Mouse (Mus musculus): ENCODE data around the gene Slc19a1. TPM values are rescaled to one million over a fixed set of nuclear protein-coding genes. Genes with fewer than 3 reads are reported as not detected.

Gene Slc19a1
- total and polyA plus RNA-seq, 3 experiments: 40.1 to 59.8 (median 50.2) TPM

DNA sequence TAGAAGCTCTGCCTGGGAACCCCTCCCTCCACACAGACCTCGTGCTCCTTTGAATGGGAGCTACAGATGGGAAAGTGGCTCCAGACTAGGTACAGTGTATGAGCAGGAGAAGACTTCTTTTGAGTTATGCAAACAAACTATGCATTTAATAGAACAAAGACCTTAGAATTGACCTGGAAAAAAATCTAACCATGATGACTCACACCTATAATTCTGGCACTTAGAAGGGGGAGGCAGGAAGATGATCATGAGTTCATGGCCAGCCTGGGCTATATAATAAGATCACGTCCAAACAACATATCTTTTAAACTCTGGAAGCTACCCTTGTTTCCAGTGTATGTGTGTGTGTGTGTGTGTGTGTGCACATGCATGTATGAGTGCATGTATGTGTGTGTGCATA is 15.0 kb upstream of the Slc19a1 start:
- TF ChIP-seq IRF4 (IDR thresholded peaks at IDR 0.05; ENCODE audit: low read depth, low read length) (no peak), SIN3A (IDR thresholded peaks at IDR 0.05; ENCODE audit: low read length) (no peak), POLR2AphosphoS2 (IDR thresholded peaks at IDR 0.05; ENCODE audit: low read depth, low read length) (no peak), CTCF (conservative IDR thresholded peaks at IDR 0.05 in 1 of 2, IDR thresholded peaks at IDR 0.05 in 1 of 2; ENCODE audit: low read depth in 2 of 2, low read length in 2 of 2) (no peak), ZC3H11A (IDR thresholded peaks at IDR 0.05; ENCODE audit: low read depth, low read length) (no peak), ZNF384 (IDR thresholded peaks at IDR 0.05; ENCODE audit: low read depth, low read length) (no peak), JUND (conservative IDR thresholded peaks at IDR 0.05; ENCODE audit: low read depth, low read length) (no peak), CHD1 (IDR thresholded peaks at IDR 0.05; ENCODE audit: low read depth, low read length) (no peak), KAT2A (IDR thresholded peaks at IDR 0.05; ENCODE audit: insufficient replicate concordance, low read length) (no peak), ZKSCAN1 (IDR thresholded peaks at IDR 0.05; ENCODE audit: borderline replicate concordance, low read depth, low read length) (no peak), MEF2A (IDR thresholded peaks at IDR 0.05; ENCODE audit: borderline replicate concordance, low read depth, low read length) (no peak), ZMIZ1 (IDR thresholded peaks at IDR 0.05; ENCODE audit: low read depth, low read length) (no peak)
- in situ Hi-C loops (cut with MboI; ENCODE audit: low pct_ligation_motif_present, low pct_unique_long_range_greater_than_20kb, low sequenced_read_pairs): loop anchor here (25.0 kb wide), 1 partner anchor 180 kb away; no protein-coding TSS in a partner anchor
- H3K4me2 ChIP-seq (ENCODE audit: insufficient read depth, low read depth, poor library complexity, severe bottlenecking): no peak overlapping the region

DNA sequence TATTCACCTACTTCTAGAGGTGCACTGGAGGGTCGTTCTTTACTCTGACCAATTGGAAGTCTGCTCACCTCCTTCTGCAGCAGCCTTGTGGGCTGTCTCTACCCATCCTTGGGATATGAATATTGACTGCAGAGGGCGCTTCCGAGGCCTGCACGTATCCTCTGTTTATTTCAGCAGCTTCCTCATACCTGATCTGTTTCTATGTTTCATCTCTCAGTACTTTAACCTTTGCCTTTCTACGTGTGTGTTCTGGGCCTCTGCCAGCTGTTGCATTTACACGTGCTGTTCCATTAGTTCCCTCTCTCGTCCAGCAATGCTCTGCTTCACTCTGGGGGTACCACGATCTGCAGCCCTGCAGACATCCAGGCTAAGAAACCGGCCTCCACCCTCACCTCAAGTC is 14.4 kb upstream of the Slc19a1 start:
- H3K79me2 ChIP-seq (replicated peaks; ENCODE audit: control insufficient read depth, extremely low read depth, insufficient read depth, poor library complexity, severe bottlenecking): no peaks in the 10 kb centered on the region
- dilution Hi-C loops (cut with MboI; ENCODE audit: extremely low pct_ligation_motif_present, extremely low pct_unique_long_range_greater_than_20kb, low sequenced_read_pairs) (no loop called here), in situ Hi-C loops (cut with MboI; ENCODE audit: low pct_ligation_motif_present, low pct_unique_long_range_greater_than_20kb, low sequenced_read_pairs) (loop anchor here (25.0 kb wide), 1 partner anchor 180 kb away; no protein-coding TSS in a partner anchor)
- no peak for TF ChIP-seq BHLHE40 (IDR thresholded peaks at IDR 0.05; ENCODE audit: low read depth, low read length)
- TF ChIP-seq CTCF (conservative IDR thresholded peaks at IDR 0.05 in 1 of 2, IDR thresholded peaks at IDR 0.05 in 1 of 2; ENCODE audit: low read depth in 2 of 2, low read length in 2 of 2): peak in 1 of 2 experiments; percentile 20; a peak in 2 of 4 replicates
- no peak for TF ChIP-seq CHD2 (IDR thresholded peaks at IDR 0.05; ENCODE audit: low read length)
- no peak overlapping the region for H3K27ac ChIP-seq (ENCODE audit: insufficient read depth, low read depth)
- H3K36me3 ChIP-seq (replicated peaks in 1 of 2; ENCODE audit: control insufficient read depth in 1 of 2, insufficient read depth in 1 of 2, low read length in 1 of 2): no peaks in the 10 kb centered on the region
- H3K4me2 ChIP-seq (ENCODE audit: insufficient read depth, low read depth, poor library complexity, severe bottlenecking): no peak overlapping the region
- H3K27me3 ChIP-seq (replicated peaks): peaks cover 79% of the 10 kb centered on the region
- no peak overlapping the region for H3K4me3 ChIP-seq (replicated peaks in 1 of 3; ENCODE audit: low read depth in 2 of 3, low read length in 2 of 3, poor library complexity in 1 of 3)
- no peaks in the 10 kb centered on the region for H3K9me3 ChIP-seq (replicated peaks; ENCODE audit: low read length)
- no peak for DNase-seq (ENCODE audit: extremely low read depth)
- H3K4me1 ChIP-seq (ENCODE audit: control insufficient read depth in 1 of 2, insufficient read depth in 2 of 2): no peaks in the 10 kb centered on the region; a peak in 1 of 4 replicates
- no peak overlapping the region for H3K9ac ChIP-seq (ENCODE audit: insufficient read depth, low read depth)

More for the DNA sequence above, 15.0 kb upstream of the Slc19a1 start:
- Histone ChIP-seq H3K79me2 (replicated peaks; ENCODE audit: control insufficient read depth, extremely low read depth, insufficient read depth, poor library complexity, severe bottlenecking) (no peaks in the 10 kb centered on the region), H3K27ac (ENCODE audit: insufficient read depth, low read depth) (no peak overlapping the region), H3K4me1 (ENCODE audit: control insufficient read depth in 1 of 2, insufficient read depth in 2 of 2) (no peaks in the 10 kb centered on the region; a peak in 1 of 4 replicates), H3K9me3 (replicated peaks; ENCODE audit: low read length) (no peaks in the 10 kb centered on the region), H3K27me3 (replicated peaks) (peaks cover 77% of the 10 kb centered on the region), H3K9ac (ENCODE audit: insufficient read depth, low read depth) (no peak overlapping the region), H3K4me3 (replicated peaks in 1 of 3; ENCODE audit: low read depth in 2 of 3, low read length in 2 of 3, poor library complexity in 1 of 3) (no peak overlapping the region), H3K36me3 (replicated peaks in 1 of 2; ENCODE audit: control insufficient read depth in 1 of 2, insufficient read depth in 1 of 2, low read length in 1 of 2) (no peaks in the 10 kb centered on the region)
- no peak for DNase-seq (ENCODE audit: extremely low read depth)
- dilution Hi-C loops (cut with MboI; ENCODE audit: extremely low pct_ligation_motif_present, extremely low pct_unique_long_range_greater_than_20kb, low sequenced_read_pairs): no loop called here

Measured in CH12.LX (cell line).